ENCODE assay signal across 22 mouse cellular contexts in genomic region chr3:65992395-65993340, GRCm38 (mm10). TPM values are rescaled to one million over a fixed set of nuclear protein-coding genes. Genes with fewer than 3 reads are reported as not detected.
DNase-seq lines count a peak whose midpoint lies in the region; ATAC-seq and TF ChIP-seq lines count a peak whose summit lies in the region.
"Had no signal": no experiment of that assay in that cellular context is flagged by ENCODE, and none has a peak within 500 bp of the region (broad histone marks: within the 10 kb centered on the region; RNA-seq: fewer than 3 reads in every experiment).

No protein-coding gene starts in this region.

- TF ChIP-seq CTCF in forebrain, postnatal 0 days (IDR thresholded peaks at IDR 0.05; ENCODE audit: low read depth): no peak

- H3ac ChIP-seq in myocyte (ENCODE audit: control insufficient read depth, insufficient read length): no peak overlapping the region

- no peak overlapping the region for H3K4me3 ChIP-seq in forebrain, postnatal 0 days (ENCODE audit: low read depth, low read length)
- H3K4me3 ChIP-seq in forebrain, embryonic 11.5 days (ENCODE audit: low read depth, low read length): no peak overlapping the region
- H3K4me3 ChIP-seq in myocyte: no peak overlapping the region
- H3K4me3 ChIP-seq: forebrain, embryonic 12.5 days; heart, embryonic 10.5 days; limb, embryonic 12.5 days; liver, embryonic 12.5 days; midbrain, embryonic 12.5 days; neural tube, embryonic 12.5 days had no signal

- no peaks in the 10 kb centered on the region for H3K4me1 ChIP-seq in forebrain, postnatal 0 days (ENCODE audit: insufficient read depth)
- no peaks in the 10 kb centered on the region for H3K4me1 ChIP-seq in forebrain, embryonic 11.5 days (replicated peaks; ENCODE audit: control insufficient read depth, insufficient read depth, low read length)
- H3K4me1 ChIP-seq: forebrain, embryonic 12.5 days; liver, embryonic 12.5 days; midbrain, embryonic 12.5 days; neural tube, embryonic 12.5 days had no signal

- no peak overlapping the region for H3K9ac ChIP-seq in forebrain, postnatal 0 days
- H3K9ac ChIP-seq in forebrain, embryonic 11.5 days (ENCODE audit: low read length): no peak overlapping the region
- H3K9ac ChIP-seq: forebrain, embryonic 12.5 days; limb, embryonic 12.5 days; liver, embryonic 12.5 days; midbrain, embryonic 12.5 days; neural tube, embryonic 12.5 days had no signal

- ATAC-seq in forebrain, postnatal 0 days: peak; percentile 72
- no peak for ATAC-seq in forebrain, embryonic 11.5 days (replicated peaks; ENCODE audit: low FRiP score)
- no peak for ATAC-seq in erythroid progenitor cell, adult 5-6 weeks (replicated peaks; ENCODE audit: low FRiP score, poor library complexity, severe bottlenecking)
- ATAC-seq: hindbrain, embryonic 16.5 days; intestine, embryonic 16.5 days; liver, embryonic 12.5 days; Patski had no signal

- no peaks in the 10 kb centered on the region for H3K9me3 ChIP-seq in forebrain, postnatal 0 days (ENCODE audit: low read length)
- no peaks in the 10 kb centered on the region for H3K9me3 ChIP-seq in forebrain, embryonic 11.5 days (ENCODE audit: control insufficient read depth, low read length)
- H3K9me3 ChIP-seq: forebrain, embryonic 12.5 days; heart, embryonic 10.5 days; limb, embryonic 12.5 days; liver, embryonic 12.5 days; midbrain, embryonic 12.5 days; neural tube, embryonic 12.5 days had no signal

- no peaks in the 10 kb centered on the region for H3K27me3 ChIP-seq in forebrain, postnatal 0 days (ENCODE audit: insufficient read depth, low read length)
- H3K27me3 ChIP-seq in forebrain, embryonic 11.5 days (ENCODE audit: control insufficient read depth, insufficient read depth, low read length): no peaks in the 10 kb centered on the region
- no peaks in the 10 kb centered on the region for H3K27me3 ChIP-seq in myocyte (ENCODE audit: control insufficient read depth, insufficient read depth, insufficient read length)
- H3K27me3 ChIP-seq: forebrain, embryonic 12.5 days; limb, embryonic 12.5 days; liver, embryonic 12.5 days; midbrain, embryonic 12.5 days; neural tube, embryonic 12.5 days; Patski had no signal

- no peaks in the 10 kb centered on the region for H3K36me3 ChIP-seq in forebrain, postnatal 0 days (ENCODE audit: insufficient read depth)
- H3K36me3 ChIP-seq in forebrain, embryonic 11.5 days (ENCODE audit: control insufficient read depth, insufficient read depth, low read length): no peaks in the 10 kb centered on the region
- no peaks in the 10 kb centered on the region for H3K36me3 ChIP-seq in myocyte (ENCODE audit: control insufficient read depth, insufficient read depth)
- H3K36me3 ChIP-seq: forebrain, embryonic 12.5 days; heart, embryonic 10.5 days; limb, embryonic 12.5 days; liver, embryonic 12.5 days; midbrain, embryonic 12.5 days; neural tube, embryonic 12.5 days had no signal

- DNase-seq in forebrain, postnatal 0 days: peak; percentile 35
- DNase-seq in forebrain, embryonic 11.5 days (ENCODE audit: low spot score): no peak
- peak; percentile 31 for DNase-seq in retina, postnatal 1 day
- DNase-seq in retina, embryonic 14.5 days (ENCODE audit: low spot score): no peak
- peak; percentile 68 for DNase-seq in adipocyte (ENCODE audit: low spot score)
- DNase-seq in embryo, embryonic 9.5 days (ENCODE audit: extremely low spot score): no peak
- DNase-seq: adrenal gland, adult 8-10 months; kidney, postnatal 36 days; lung, adult 18-20 months; lung, postnatal 10 days; thymus, postnatal 25 days had no signal

- H3K4me2 ChIP-seq in forebrain, postnatal 0 days (ENCODE audit: low read depth): no peak overlapping the region
- H3K4me2 ChIP-seq in forebrain, embryonic 11.5 days (ENCODE audit: low read depth, low read length, severe bottlenecking): no peak overlapping the region
- peak overlapping the region; percentile 33 for H3K4me2 ChIP-seq in myocyte (ENCODE audit: low read depth)
- H3K4me2 ChIP-seq: forebrain, embryonic 12.5 days; limb, embryonic 12.5 days; liver, embryonic 12.5 days; midbrain, embryonic 12.5 days; neural tube, embryonic 12.5 days had no signal

- 57% methylated on average over 11 of the region's 11 CpGs for WGBS in forebrain, postnatal 0 days
- WGBS in forebrain, embryonic 11.5 days: 79% methylated on average over 11 of the region's 11 CpGs

- H3K79me2 ChIP-seq in myocyte (ENCODE audit: control insufficient read depth, insufficient read depth): no peaks in the 10 kb centered on the region

- no peak overlapping the region for H3K27ac ChIP-seq in forebrain, postnatal 0 days (ENCODE audit: low read depth, low read length)
- H3K27ac ChIP-seq in forebrain, embryonic 11.5 days (ENCODE audit: low read depth, low read length): no peak overlapping the region
- H3K27ac ChIP-seq: forebrain, embryonic 12.5 days; heart, embryonic 10.5 days; limb, embryonic 12.5 days; liver, embryonic 12.5 days; midbrain, embryonic 12.5 days; neural tube, embryonic 12.5 days had no signal

- no peak for TF ChIP-seq POLR2A in myocyte (IDR thresholded peaks at IDR 0.05; ENCODE audit: insufficient read length, low read depth)

TF ChIP-seq in myocyte, 11 proteins besides CTCF, POLR2A, EP300 and RAD21:
- TF ChIP-seq REST (IDR thresholded peaks at IDR 0.05; ENCODE audit: insufficient read depth, insufficient read length): no peak
- TF ChIP-seq SRF (IDR thresholded peaks at IDR 0.05; ENCODE audit: control insufficient read depth, insufficient read length, low read depth): no peak
- TF ChIP-seq MYOD1 (IDR thresholded peaks at IDR 0.05; ENCODE audit: control insufficient read depth in 1 of 3, insufficient read length in 2 of 3, low read depth in 2 of 3): no peak
- TF ChIP-seq USF1 (IDR thresholded peaks at IDR 0.05; ENCODE audit: low read depth): no peak
- no peak for TF ChIP-seq TCF12 (IDR thresholded peaks at IDR 0.05; ENCODE audit: insufficient read depth, poor library complexity, severe bottlenecking)
- TF ChIP-seq MAX (IDR thresholded peaks at IDR 0.05; ENCODE audit: low read depth): no peak
- no peak for TF ChIP-seq TCF3 (IDR thresholded peaks at IDR 0.05; ENCODE audit: insufficient read length, low read depth)
- TF ChIP-seq MYOG (IDR thresholded peaks at IDR 0.05; ENCODE audit: control insufficient read depth in 1 of 3, insufficient read depth in 1 of 3, insufficient read length in 2 of 3, low read depth in 2 of 3): no peak
- no peak for TF ChIP-seq E2F4 (IDR thresholded peaks at IDR 0.05; ENCODE audit: insufficient read depth)
- TF ChIP-seq CEBPB (IDR thresholded peaks at IDR 0.05; ENCODE audit: insufficient read depth, poor library complexity, severe bottlenecking): no peak
- TF ChIP-seq POLR2AphosphoS2 (IDR thresholded peaks at IDR 0.05; ENCODE audit: insufficient read length, low read depth): no peak

RNA-seq across cellular contexts. Expression of gene Ccnl1, which starts 34.6 kb away (rescaled TPM):
- 54.1 and 57.0 TPM in 2 replicates for total RNA-seq in forebrain, postnatal 0 days (2014; rRNA removed)
- 51.5 and 53.1 TPM in 2 replicates for polyA plus RNA-seq in forebrain, postnatal 0 days (2015; fragmentation: Nextera tagmentation; extraction: Ambion mirVana)
- polyA plus RNA-seq in forebrain, embryonic 11.5 days (2014; fragmentation: Nextera tagmentation; extraction: Ambion mirVana): 124 and 130 TPM in 2 replicates
- 12.8 TPM for polyA plus RNA-seq in myocyte (2012; fragmentation: generic; extraction: Trizol)
- 158 and 173 TPM in 2 replicates for total RNA-seq in erythroid progenitor cell, adult 5-6 weeks (2015; ENCODE audit: low replicate concordance)
- total RNA-seq in erythroid progenitor cell, adult 5-6 weeks (2017; ENCODE audit: low replicate concordance): 199 and 276 TPM in 2 replicates

Comparison
In these comparisons a context has a peak if more than half of its experiments do, and no peak if none do; other contexts are left out.
1. DNase-seq: peak in forebrain, postnatal 0 days (single experiment), retina, postnatal 1 day (single experiment) and adipocyte (single experiment); none in forebrain, embryonic 11.5 days (single experiment), retina, embryonic 14.5 days (single experiment) and embryo, embryonic 9.5 days (single experiment).